Mouse (Mus musculus): Measurements from ENCODE around the gene Galnt9. TPM values are rescaled to one million over a fixed set of nuclear protein-coding genes. Genes with fewer than 3 reads are reported as not detected.

Gene Galnt9
- 0.86 and 1.2 TPM in 2 replicates for polyA plus RNA-seq (2014; fragmentation: Nextera tagmentation; extraction: Ambion mirVana)

DNA sequence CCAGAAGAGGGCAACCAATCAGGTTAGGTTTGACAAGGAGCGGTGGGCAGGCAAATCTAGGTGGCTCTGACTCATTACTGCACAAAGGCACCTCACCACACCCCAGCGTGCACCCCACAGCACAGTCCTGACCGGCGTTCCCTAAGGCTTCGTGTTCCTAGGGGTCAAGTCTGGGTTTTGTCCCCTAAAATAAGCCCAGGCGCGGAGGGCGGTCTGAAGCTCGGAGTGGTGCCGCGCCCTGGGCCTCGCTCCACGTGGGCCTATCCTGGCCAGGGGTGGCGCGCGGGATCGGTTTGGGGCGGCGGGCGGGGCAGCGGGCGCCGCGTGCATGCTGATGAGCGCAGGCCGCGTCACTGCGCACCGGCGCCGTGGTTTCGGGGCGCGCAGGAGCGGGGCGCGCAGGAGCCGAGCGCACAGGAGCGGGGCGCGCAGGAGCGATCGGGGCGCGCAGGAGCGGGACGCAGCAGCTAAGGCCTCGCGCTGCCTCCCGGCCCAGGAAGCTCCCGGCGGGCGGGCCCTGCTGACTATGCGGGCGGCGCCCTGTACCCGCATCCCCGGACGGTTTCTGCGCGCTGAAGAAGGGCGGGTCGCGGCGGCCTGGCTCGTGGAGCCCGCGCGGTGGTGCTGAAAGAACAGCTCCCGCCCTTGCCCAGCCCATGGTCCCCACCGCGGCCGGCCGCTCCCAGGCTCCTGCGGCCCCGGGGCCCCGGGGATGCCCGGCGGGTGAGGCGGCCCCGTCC lies at the start of gene Galnt9:
Galnt9 (plus strand) TSS at position 405 of the 740 bp plus-strand sequence.
- Histone ChIP-seq H3K4me2 (replicated peaks; ENCODE audit: low read depth, low read length) (peak within 1 kb of the TSS; percentile 69), H3K36me3 (ENCODE audit: control insufficient read depth, insufficient read depth, low read length) (no peaks in the 10 kb centered on the region), H3K27ac (ENCODE audit: low read length) (no peak within 1 kb of the TSS), H3K4me1 (ENCODE audit: control insufficient read depth, insufficient read depth, low read length) (0 out of 2 replicates have a peak, but pooled peaks cover 4% of the 10 kb centered on the region), H3K9ac (replicated peaks; ENCODE audit: low read depth, low read length) (no peak within 1 kb of the TSS), H3K4me3 (ENCODE audit: low read depth, low read length) (peak within 1 kb of the TSS; percentile 33), H3K9me3 (ENCODE audit: control insufficient read depth, low read depth, low read length) (no peaks in the 10 kb centered on the region), H3K27me3 (ENCODE audit: control insufficient read depth, insufficient read depth, low read length) (peaks cover 37% of the 10 kb centered on the region)
- under 1% methylated on average over 77 of the region's 82 CpGs for WGBS
- ATAC-seq (ENCODE audit: insufficient number of reproducible peaks, insufficient read depth, low FRiP score, low read depth): peak; percentile 76

DNA sequence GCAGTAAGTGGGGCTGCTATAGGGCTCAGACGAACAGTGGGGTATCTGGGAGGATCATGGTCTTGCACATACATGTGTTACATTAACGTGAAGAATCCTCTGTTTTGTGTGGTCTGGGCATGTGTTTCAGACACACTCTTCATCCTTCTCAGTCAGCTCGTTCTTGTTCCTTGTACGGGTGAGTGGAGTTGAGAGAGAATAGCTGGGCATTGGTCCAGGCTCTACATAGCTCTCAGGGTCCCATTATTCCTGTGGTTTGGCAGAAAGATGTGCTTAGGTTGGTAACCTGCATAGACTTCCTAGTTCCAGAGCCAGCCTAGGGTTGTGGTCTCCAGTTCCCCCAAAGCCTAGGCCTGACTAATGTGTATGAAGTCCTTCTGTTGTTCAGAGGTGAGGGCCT lies 49.8 kb upstream of the Galnt9 start:
- Histone ChIP-seq H3K9ac (replicated peaks; ENCODE audit: low read depth, low read length) (no peak overlapping the region), H3K9me3 (ENCODE audit: control insufficient read depth, low read depth, low read length) (no peaks in the 10 kb centered on the region), H3K27me3 (ENCODE audit: control insufficient read depth, insufficient read depth, low read length) (no peaks in the 10 kb centered on the region), H3K4me1 (ENCODE audit: control insufficient read depth, insufficient read depth, low read length) (no peaks in the 10 kb centered on the region), H3K27ac (ENCODE audit: low read length) (no peak overlapping the region), H3K4me2 (replicated peaks; ENCODE audit: low read depth, low read length) (no peak overlapping the region), H3K36me3 (ENCODE audit: control insufficient read depth, insufficient read depth, low read length) (no peaks in the 10 kb centered on the region), H3K4me3 (ENCODE audit: low read depth, low read length) (no peak overlapping the region)
- WGBS: 69% methylated on average over 4 of the region's 4 CpGs
- no peak for ATAC-seq (ENCODE audit: insufficient number of reproducible peaks, insufficient read depth, low FRiP score, low read depth)

DNA sequence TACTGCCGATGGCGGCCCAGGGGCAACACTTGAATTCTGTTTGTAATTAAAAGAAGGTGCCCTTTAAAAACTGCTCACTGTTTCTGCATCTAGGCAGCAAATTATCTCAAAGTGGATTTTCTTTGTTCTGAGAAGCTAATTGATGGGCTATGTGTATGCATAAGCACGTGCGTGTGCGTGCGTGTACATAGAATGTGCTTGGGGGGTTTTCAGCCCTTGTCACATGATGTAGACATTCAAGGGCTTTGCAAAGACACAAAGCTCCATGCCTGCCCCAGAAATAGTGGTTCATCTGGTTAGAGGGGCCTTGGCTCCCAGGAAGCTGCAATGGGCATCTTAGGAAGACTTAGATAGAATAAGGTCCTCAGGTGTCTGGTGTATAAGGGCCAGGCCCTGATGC lies 49.1 kb upstream of the Galnt9 start:
- Histone ChIP-seq H3K4me1 (ENCODE audit: control insufficient read depth, insufficient read depth, low read length) (no peaks in the 10 kb centered on the region), H3K9ac (replicated peaks; ENCODE audit: low read depth, low read length) (no peak overlapping the region), H3K4me3 (ENCODE audit: low read depth, low read length) (no peak overlapping the region), H3K9me3 (ENCODE audit: control insufficient read depth, low read depth, low read length) (no peaks in the 10 kb centered on the region), H3K27me3 (ENCODE audit: control insufficient read depth, insufficient read depth, low read length) (no peaks in the 10 kb centered on the region), H3K36me3 (ENCODE audit: control insufficient read depth, insufficient read depth, low read length) (no peaks in the 10 kb centered on the region), H3K4me2 (replicated peaks; ENCODE audit: low read depth, low read length) (no peak overlapping the region), H3K27ac (ENCODE audit: low read length) (no peak overlapping the region)
- 89% methylated on average over 6 of the region's 6 CpGs for WGBS
- ATAC-seq (ENCODE audit: insufficient number of reproducible peaks, insufficient read depth, low FRiP score, low read depth): no peak

DNA sequence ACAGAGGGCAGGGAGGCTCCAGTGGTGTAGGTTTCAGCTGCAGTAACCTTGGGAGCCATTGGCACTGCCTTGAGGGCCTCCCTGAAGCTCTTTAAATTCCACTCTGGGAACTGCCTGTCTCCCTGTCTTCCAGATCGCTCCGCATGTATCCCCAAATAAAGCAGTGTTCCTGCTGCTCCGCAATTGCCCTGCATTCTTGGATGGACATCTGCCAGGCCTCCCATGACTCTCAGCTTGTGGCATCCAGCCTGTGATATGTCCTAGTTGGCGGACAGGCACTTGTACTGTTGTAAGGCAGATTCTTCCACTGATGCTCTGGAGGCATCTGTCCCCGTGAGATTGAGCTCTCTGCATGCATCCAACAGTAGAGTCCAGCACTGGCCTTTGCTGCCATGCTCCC lies 46.6 kb upstream of the Galnt9 start:
- H3K4me1 ChIP-seq (ENCODE audit: control insufficient read depth, insufficient read depth, low read length): no peaks in the 10 kb centered on the region
- no peak overlapping the region for H3K4me3 ChIP-seq (ENCODE audit: low read depth, low read length)
- H3K4me2 ChIP-seq (replicated peaks; ENCODE audit: low read depth, low read length): no peak overlapping the region
- no peak overlapping the region for H3K27ac ChIP-seq (ENCODE audit: low read length)
- WGBS: 64% methylated on average over 5 of the region's 5 CpGs
- no peaks in the 10 kb centered on the region for H3K36me3 ChIP-seq (ENCODE audit: control insufficient read depth, insufficient read depth, low read length)
- no peaks in the 10 kb centered on the region for H3K9me3 ChIP-seq (ENCODE audit: control insufficient read depth, low read depth, low read length)
- H3K27me3 ChIP-seq (ENCODE audit: control insufficient read depth, insufficient read depth, low read length): no peaks in the 10 kb centered on the region
- no peak for ATAC-seq (ENCODE audit: insufficient number of reproducible peaks, insufficient read depth, low FRiP score, low read depth)
- H3K9ac ChIP-seq (replicated peaks; ENCODE audit: low read depth, low read length): no peak overlapping the region

DNA sequence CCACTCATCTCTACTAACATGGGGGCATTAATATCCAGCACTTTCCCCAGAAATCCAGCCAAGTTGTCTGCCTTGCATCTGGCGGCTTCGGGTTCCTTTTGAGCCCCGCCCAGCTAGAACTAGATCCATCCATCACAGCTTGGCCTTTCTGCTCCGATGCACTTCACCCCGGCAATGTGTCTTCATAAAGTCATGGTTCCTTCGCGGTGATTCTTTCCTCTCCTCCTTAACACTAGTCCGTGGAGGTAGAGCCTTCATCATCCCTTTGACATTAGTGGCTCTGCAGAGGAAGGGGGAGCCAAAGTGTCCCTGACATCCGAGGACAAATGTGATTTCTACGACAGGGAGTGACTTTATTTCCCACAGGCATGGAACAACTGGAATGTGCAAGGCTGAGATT lies 46.1 kb upstream of the Galnt9 start:
- H3K27me3 ChIP-seq (ENCODE audit: control insufficient read depth, insufficient read depth, low read length): no peaks in the 10 kb centered on the region
- H3K36me3 ChIP-seq (ENCODE audit: control insufficient read depth, insufficient read depth, low read length): no peaks in the 10 kb centered on the region
- no peaks in the 10 kb centered on the region for H3K4me1 ChIP-seq (ENCODE audit: control insufficient read depth, insufficient read depth, low read length)
- H3K4me3 ChIP-seq (ENCODE audit: low read depth, low read length): no peak overlapping the region
- 21% methylated on average over 10 of the region's 10 CpGs for WGBS
- H3K27ac ChIP-seq (ENCODE audit: low read length): no peak overlapping the region
- no peak overlapping the region for H3K9ac ChIP-seq (replicated peaks; ENCODE audit: low read depth, low read length)
- H3K9me3 ChIP-seq (ENCODE audit: control insufficient read depth, low read depth, low read length): no peaks in the 10 kb centered on the region
- H3K4me2 ChIP-seq (replicated peaks; ENCODE audit: low read depth, low read length): no peak overlapping the region
- no peak for ATAC-seq (ENCODE audit: insufficient number of reproducible peaks, insufficient read depth, low FRiP score, low read depth)

DNA sequence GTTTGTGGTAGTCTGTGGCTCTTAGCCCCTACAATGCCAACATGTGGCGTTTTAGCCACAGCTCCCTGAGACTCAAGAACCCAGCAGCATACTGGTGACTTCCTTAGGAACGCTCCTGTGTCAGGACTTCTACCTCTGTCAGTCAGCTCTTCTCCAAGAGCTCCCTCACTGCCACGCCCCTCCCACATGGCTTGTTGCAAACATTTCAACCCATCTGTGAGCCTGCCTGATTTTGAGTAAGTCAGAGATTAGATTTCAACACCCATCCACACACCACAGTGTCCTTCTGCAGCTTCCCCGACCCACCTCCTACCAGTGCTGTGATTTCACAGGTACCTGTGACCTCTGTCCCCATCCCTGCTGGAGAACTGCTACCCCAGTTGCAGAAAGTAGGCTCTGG lies 43.9 kb upstream of the Galnt9 start:
- H3K4me2 ChIP-seq (replicated peaks; ENCODE audit: low read depth, low read length): no peak overlapping the region
- no peaks in the 10 kb centered on the region for H3K9me3 ChIP-seq (ENCODE audit: control insufficient read depth, low read depth, low read length)
- 46% methylated on average over 4 of the region's 4 CpGs for WGBS
- no peaks in the 10 kb centered on the region for H3K36me3 ChIP-seq (ENCODE audit: control insufficient read depth, insufficient read depth, low read length)
- H3K9ac ChIP-seq (replicated peaks; ENCODE audit: low read depth, low read length): no peak overlapping the region
- H3K27ac ChIP-seq (ENCODE audit: low read length): no peak overlapping the region
- ATAC-seq (ENCODE audit: insufficient number of reproducible peaks, insufficient read depth, low FRiP score, low read depth): no peak
- H3K27me3 ChIP-seq (ENCODE audit: control insufficient read depth, insufficient read depth, low read length): no peaks in the 10 kb centered on the region
- H3K4me1 ChIP-seq (ENCODE audit: control insufficient read depth, insufficient read depth, low read length): no peaks in the 10 kb centered on the region
- no peak overlapping the region for H3K4me3 ChIP-seq (ENCODE audit: low read depth, low read length)

DNA sequence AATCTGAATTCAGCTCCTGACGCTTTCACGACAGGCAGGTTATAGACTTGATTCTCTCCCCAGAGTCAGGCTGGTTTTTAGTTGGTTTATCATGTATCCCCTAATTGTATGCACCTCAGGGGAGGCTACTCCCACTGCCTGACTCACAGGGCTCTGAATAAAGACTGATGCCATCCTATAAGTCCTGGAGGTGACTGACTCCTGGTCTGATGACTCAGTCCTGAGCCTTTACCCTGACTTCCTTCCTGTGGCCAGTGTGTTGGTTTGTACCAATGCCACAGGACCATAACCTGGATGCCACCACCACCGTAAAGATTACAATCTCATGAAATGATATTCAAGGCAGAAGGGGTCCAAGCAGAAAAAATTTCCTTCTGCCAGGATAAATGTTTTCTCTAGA lies 40.8 kb upstream of the Galnt9 start:
- H3K27ac ChIP-seq (ENCODE audit: low read length): no peak overlapping the region
- H3K9me3 ChIP-seq (ENCODE audit: control insufficient read depth, low read depth, low read length): no peaks in the 10 kb centered on the region
- H3K4me1 ChIP-seq (ENCODE audit: control insufficient read depth, insufficient read depth, low read length): no peaks in the 10 kb centered on the region
- 91% methylated on average over 3 of the region's 3 CpGs for WGBS
- no peaks in the 10 kb centered on the region for H3K27me3 ChIP-seq (ENCODE audit: control insufficient read depth, insufficient read depth, low read length)
- no peaks in the 10 kb centered on the region for H3K36me3 ChIP-seq (ENCODE audit: control insufficient read depth, insufficient read depth, low read length)
- no peak overlapping the region for H3K4me2 ChIP-seq (replicated peaks; ENCODE audit: low read depth, low read length)
- no peak overlapping the region for H3K9ac ChIP-seq (replicated peaks; ENCODE audit: low read depth, low read length)
- H3K4me3 ChIP-seq (ENCODE audit: low read depth, low read length): no peak overlapping the region
- ATAC-seq (ENCODE audit: insufficient number of reproducible peaks, insufficient read depth, low FRiP score, low read depth): no peak

DNA sequence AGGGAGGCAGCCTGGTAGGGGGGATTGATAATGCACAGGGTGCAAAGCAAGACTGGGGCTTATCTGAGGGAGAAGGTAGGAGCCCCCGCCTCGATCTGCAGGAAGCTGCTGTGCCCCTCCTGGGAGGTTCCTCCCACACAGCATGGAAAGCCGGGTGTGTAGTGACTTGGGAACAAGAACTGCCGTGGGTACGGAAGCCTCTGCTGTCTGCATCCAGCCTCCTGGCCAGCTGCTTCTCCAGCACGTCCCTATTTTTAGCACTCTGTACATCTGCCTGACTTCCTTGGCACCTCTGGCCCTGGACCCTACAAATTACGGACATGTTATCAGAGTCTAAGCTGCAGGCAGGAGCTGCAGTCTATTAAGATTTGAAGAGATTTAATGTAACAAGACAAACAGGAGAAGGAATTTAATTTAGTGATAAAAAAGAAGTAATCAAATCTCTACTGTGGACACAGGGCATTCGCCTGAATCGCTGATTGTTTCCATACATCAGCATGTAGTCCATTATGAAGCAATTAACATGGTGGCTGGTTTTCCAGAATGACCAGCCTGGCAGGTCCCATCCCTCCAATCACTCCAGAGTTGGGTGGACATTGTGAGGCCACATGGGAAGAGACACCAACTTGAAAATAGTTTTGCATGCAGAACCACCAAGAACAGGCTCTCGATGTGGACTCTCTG lies 38.4 kb upstream of the Galnt9 start:
- H3K9ac ChIP-seq (replicated peaks; ENCODE audit: low read depth, low read length): no peak overlapping the region
- no peaks in the 10 kb centered on the region for H3K36me3 ChIP-seq (ENCODE audit: control insufficient read depth, insufficient read depth, low read length)
- no peak overlapping the region for H3K27ac ChIP-seq (ENCODE audit: low read length)
- no peaks in the 10 kb centered on the region for H3K4me1 ChIP-seq (ENCODE audit: control insufficient read depth, insufficient read depth, low read length)
- ATAC-seq (ENCODE audit: insufficient number of reproducible peaks, insufficient read depth, low FRiP score, low read depth): 0 out of 2 replicates have a peak, but pooled peaks have one; percentile 42
- no peak overlapping the region for H3K4me3 ChIP-seq (ENCODE audit: low read depth, low read length)
- no peaks in the 10 kb centered on the region for H3K9me3 ChIP-seq (ENCODE audit: control insufficient read depth, low read depth, low read length)
- H3K4me2 ChIP-seq (replicated peaks; ENCODE audit: low read depth, low read length): no peak overlapping the region
- no peaks in the 10 kb centered on the region for H3K27me3 ChIP-seq (ENCODE audit: control insufficient read depth, insufficient read depth, low read length)
- WGBS: 63% methylated on average over 10 of the region's 10 CpGs
